Mouse (Mus musculus): ENCODE data around the gene Mpig6b.

Mpig6b gene

GRCm38 (mm10) chr17:35058911-35059892 lies 6.8 kb downstream of the Mpig6b start, which contains the start of gene Ddah2:
TSS of gene Ddah2 (plus strand) at chr17:35059035.
- peak; percentile 96 for DNase-seq

- DNase-seq: no peak
Measured at GRCm38 (mm10) chr17:35058316-35058715, 7.7 kb downstream of the Mpig6b start.

GRCm38 (mm10) chr17:35057090-35057489 lies 8.9 kb downstream of the Mpig6b start:
- DNase-seq: no peak

GRCm38 (mm10) chr17:35055691-35056495 lies 10.1 kb downstream of the Mpig6b start:
- no peak for DNase-seq

GRCm38 (mm10) chr17:35052271-35052798 lies 13.6 kb downstream of the Mpig6b start:
- no peak for DNase-seq

- peak; percentile 82 for DNase-seq
Measured at GRCm38 (mm10) chr17:35051156-35052086, 14.6 kb downstream of the Mpig6b start.

DNA sequence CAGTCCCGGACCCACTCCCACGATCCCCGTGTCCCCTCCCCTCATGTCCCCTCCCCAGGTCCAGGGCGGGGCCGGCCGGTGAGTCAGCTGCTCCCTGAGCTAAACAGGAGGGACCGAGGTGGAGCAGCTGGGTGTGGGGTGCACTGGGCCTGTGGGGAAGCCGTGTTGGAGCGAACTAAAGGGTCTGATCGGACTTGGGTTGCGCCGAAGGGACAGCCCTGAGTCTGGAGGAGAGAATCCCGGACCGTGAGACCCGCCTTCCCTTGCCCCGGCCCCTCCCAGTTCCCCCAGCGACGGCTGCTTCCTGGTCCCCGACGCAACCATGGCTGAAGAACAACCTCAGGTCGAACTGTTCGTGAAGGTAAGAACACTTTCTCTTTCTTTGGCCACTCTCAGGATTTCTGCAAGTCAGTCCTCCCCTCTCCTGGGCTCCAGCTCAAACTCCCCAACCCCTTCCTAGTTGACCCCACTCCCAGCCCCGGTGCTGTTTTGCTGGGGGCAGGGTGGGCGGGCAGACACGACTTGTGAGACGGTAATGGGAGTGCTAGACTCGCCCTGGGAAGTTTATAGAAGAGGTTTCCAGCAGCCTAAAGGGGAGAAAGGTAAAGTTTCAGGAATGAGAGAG lies 15.7 kb downstream of the Mpig6b start:
- DNase-seq: peak; percentile 69

DNA sequence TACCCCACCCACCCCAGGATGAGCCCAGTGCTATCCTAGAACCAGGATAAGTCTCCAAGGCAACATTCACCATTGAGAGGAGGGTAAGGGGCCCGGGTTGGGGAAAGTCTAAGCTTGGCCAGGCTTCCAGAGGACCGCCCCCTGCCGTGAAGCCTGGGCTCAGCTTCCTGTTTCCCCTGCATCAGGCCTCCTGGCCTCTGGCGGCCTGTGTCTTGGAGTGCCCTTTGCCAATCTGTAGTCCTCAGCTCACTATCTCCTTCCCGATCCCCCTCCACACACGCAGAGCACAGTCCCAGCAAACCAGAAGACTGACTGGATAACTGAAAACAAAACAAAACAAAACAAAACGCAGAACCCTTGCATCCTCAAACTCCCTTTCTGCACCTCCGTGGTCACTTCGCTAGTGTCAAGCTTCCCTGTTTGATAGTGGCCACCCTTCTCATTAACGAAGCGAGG lies 16.4 kb downstream of the Mpig6b start, which contains the start of gene Clic1:
Gene Clic1 (plus strand): TSS at position 406 of the 456 bp plus-strand sequence.
- peak; percentile 93 for DNase-seq

DNA sequence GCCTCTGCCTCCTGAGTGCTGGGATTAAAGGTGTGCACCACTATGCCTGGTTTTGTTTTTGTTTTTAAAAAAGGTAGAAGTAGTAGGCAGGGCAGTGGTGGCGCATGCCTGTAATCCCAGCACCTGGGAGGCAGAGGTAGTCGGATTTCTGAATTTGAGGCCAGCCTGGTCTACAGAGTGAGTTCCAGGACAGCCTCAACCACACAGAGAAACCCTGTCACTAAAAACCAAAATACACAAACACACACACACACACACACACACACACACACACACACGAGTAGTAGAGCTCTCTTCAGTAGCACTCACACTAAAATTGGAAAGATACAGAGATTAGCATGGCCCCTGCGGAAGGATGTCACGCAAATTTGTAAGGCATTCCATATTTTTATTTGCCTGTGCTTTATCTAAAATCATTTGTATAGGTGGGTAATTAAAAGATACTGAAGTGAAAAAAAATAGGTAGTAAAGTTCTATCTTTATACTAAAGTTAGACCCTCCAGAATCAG lies 17.0 kb downstream of the Mpig6b start:
- DNase-seq: no peak

DNA sequence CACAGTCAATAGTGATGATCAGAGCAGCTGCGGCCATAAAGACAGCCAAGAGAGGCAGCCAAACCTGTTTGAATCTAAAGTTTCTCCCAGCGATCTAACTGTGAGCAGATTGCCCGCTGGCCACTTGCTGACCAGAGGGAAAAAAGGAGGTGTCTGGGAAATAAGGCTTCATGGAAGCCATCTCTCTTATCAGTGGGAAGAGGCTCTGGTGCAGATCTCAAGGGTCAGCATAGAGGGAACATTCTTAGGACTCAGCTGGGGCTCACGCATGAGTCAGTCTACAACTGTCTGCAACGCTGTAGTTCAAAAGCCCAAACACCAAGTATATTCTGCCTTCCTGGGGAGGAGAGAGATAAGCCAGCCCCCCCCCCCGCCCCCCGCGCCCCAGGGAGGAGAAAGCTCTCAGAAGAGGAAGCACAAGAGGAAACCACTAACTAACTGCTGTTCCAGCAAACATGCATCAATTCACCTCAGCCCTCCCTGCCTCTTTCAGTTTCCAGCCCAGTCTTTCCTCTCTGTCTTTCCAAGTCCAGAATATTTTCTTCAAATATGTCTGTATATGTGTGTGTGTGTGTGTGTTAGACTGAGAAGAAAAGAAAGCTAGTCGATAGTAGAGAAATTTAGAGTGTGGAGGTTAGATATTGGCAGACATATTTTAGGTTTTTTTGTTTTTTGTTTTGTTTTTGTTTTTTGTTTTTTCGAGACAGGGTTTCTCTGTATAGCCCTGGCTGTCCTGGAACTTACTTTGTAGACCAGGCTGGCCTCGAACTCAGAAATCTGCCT lies 17.6 kb downstream of the Mpig6b start:
- no peak for DNase-seq

GRCm38 (mm10) chr17:35047688-35048087 lies 18.3 kb downstream of the Mpig6b start:
- no peak for DNase-seq

GRCm38 (mm10) chr17:35046681-35047455 lies 19.1 kb downstream of the Mpig6b start, which contains the start of gene Msh5:
TSS of gene Msh5 (minus strand) at chr17:35046745.
- DNase-seq: peak; percentile 100

DNA sequence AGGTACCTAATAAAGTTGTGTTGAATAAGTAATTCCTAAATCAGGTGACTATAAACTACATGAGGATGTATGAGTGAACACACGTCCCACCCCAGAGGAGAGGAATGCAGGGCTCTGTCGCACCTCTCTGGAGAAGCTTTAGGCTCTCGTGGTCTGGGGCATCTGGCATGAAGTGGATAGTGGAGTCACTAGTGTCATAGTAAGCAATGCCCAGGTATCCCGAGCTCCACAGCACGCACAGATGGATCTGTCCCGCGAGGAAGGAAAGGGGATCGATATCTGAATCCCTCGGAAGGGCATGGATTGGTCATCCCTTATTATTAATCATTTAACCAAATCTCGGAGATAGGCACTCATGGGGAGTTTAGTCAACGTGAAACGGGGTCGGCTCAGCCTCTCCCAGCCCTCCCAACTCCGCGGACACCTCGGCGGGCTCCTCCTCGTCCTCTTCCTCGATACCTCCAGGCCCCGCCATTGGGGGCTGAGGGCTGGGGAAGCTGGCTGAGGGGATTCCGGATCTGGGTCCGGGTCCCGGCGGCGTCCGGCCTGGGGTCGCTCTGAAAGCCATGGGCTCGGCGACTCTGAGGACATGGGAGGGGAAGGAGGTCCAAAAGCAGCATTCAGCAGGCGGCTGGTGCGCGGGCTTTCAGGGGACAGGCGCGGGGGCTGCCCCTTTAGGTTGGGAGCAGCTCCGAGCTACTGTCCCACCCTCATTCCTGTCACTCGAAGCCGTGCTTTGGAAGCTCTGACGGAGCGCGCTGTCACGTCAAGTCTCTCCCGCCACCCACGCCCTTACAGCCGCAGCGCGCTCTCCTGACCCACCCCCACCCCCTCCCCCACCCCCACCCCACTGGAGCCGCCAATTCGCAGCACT lies 19.9 kb downstream of the Mpig6b start:
- DNase-seq: no peak

DNA sequence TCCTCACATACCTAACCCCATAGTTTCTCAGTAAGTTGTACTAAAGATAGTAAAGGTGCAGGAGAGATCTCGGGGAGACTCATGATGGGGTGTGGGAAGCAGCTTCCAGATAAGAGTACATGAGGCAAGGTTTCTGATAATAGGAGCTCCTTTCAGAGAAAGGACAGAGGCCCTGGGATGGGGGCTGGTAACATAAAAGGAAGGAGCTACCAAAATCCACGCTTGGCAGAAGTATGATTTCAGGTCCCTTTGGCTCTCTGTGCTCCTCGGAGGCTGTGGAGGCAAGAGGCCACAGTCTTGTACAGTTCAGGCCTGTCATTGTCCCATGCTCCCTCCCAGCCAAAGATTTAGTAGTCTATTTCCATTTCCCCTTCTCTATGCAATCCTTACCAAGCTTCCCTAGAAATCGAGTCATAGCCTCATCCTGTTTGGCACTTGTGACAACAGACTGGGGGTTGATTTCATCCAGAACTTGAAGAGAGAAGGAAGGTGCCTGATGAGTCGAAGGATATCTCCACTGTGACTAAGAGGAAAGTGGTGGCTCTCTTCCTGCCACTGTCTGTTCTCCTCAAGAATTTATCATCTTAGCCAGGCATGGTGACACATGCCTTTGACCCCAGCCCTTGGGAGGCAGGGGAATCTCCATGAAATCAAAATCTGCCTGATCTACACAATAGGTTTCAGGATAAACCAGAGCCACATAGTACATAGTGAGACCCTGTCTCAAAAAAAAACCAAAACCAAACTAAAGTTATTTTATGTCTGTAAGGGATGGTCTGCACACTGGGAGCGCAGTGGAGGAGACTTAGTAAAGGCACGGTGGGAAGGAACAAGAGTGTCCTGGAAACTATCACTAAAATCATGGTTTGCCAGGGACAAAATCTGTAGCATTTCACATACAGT lies 20.8 kb downstream of the Mpig6b start:
- no peak for DNase-seq

- no peak for DNase-seq
Measured at GRCm38 (mm10) chr17:35043794-35044193, 22.2 kb downstream of the Mpig6b start.

GRCm38 (mm10) chr17:35039121-35039873 lies 26.7 kb downstream of the Mpig6b start:
- no peak for DNase-seq

DNA sequence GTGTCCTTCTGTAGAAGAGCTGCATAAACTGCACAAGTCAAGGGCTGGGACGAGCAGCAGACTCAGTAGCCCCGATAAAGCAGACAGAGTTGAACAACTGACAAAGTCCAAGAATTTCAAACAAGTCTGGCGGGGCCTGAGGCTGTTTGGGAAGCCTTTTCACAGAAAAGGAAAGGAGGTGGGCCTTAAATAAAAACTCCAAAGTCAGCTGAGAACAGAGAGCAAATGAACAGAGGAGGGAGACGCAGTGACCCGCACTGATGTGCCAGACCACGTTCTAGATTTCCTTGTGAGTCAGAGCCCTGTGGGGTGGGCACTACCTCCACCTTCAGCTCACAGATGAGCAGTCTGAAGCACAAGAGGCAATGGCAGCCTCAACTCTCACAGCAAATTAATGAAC lies 31.1 kb downstream of the Mpig6b start:
- no peak for DNase-seq

All from retina, postnatal 1 day (tissue).